Mouse (Mus musculus): Measurements from ENCODE around the gene Inpp4b. TPM values are rescaled to one million over a fixed set of nuclear protein-coding genes. Genes with fewer than 3 reads are reported as not detected.
"Not testable (repeated sequence)": the region's sequence is repeated elsewhere in the genome, so short reads cannot be mapped to it uniquely, and the experiment has no call there.

Inpp4b gene
- total RNA-seq, 2 experiments from 2014 or later, result 10.0 to 13.7 TPM

- intact Hi-C loops (cut with DNase I), result loop anchor here (2.0 to 10.0 kb wide), 3 partner anchors 547 to 964 kb away; no protein-coding TSS in a partner anchor
- DNase-seq (ENCODE audit: low spot score in 2 of 2), result peak; percentile 29 to 36
These were observed 686.5 kb downstream of the Inpp4b start for GRCm38 (mm10) chr8:82028896-82029295.

GRCm38 (mm10) chr8:82032035-82032434 is 689.7 kb downstream of the Inpp4b start:
- not testable (repeated sequence) for DNase-seq (ENCODE audit: low spot score in 2 of 2)
- intact Hi-C loops (cut with DNase I), result loop anchor here (5.0 kb wide), 2 partner anchors 655 to 710 kb away; no protein-coding TSS in a partner anchor

DNA sequence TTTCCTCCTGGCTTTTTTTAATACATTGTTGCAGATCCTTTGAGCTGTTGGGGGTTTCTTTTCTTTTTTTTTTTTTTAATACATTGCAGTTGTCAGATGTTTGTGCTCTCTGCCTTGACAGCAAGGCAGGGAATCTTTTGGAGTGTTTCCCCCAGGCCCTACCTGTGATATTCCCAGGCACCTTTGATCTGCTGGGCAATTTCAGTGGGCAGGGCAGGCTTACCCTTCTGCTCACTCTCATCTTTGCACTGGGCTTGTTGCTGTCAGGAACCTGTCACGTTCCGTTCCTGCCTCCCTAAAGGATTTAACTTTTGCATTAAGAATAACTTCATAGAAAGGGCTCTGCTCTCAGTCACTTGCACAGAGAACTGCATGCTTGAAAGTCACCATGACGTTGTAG is 711.7 kb downstream of the Inpp4b start:
- no peak for DNase-seq (ENCODE audit: low spot score in 2 of 2)
- intact Hi-C loops (cut with DNase I), result no loop called here

- DNase-seq (ENCODE audit: low spot score in 2 of 2), result peak; percentile 4 to 32
These were observed 725.3 kb downstream of the Inpp4b start for GRCm38 (mm10) chr8:82067619-82068018.

GRCm38 (mm10) chr8:82079267-82079666 is 736.9 kb downstream of the Inpp4b start:
- DNase-seq (ENCODE audit: low spot score in 2 of 2), result no peak
- intact Hi-C loops (cut with DNase I), result no loop called here

More at GRCm38 (mm10) chr8:82067619-82068018, 725.3 kb downstream of the Inpp4b start:
- intact Hi-C loops (cut with DNase I), result no loop called here

GRCm38 (mm10) chr8:82086631-82087030 is 744.3 kb downstream of the Inpp4b start:
- DNase-seq (ENCODE audit: low spot score in 2 of 2); intact Hi-C loops (cut with DNase I): not testable (repeated sequence)

GRCm38 (mm10) chr8:82090901-82091300 is 748.5 kb downstream of the Inpp4b start:
- DNase-seq (ENCODE audit: low spot score in 2 of 2), result no peak
- intact Hi-C loops (cut with DNase I), result no loop called here

GRCm38 (mm10) chr8:82093274-82093673 is 750.9 kb downstream of the Inpp4b start:
- intact Hi-C loops (cut with DNase I), result no loop called here
- DNase-seq (ENCODE audit: low spot score in 2 of 2), result no peak

GRCm38 (mm10) chr8:82104560-82104959 is 762.2 kb downstream of the Inpp4b start:
- intact Hi-C loops (cut with DNase I), result no loop called here
- DNase-seq (ENCODE audit: low spot score in 2 of 2), result peak in 1 of 2 experiments; percentile 2

DNA sequence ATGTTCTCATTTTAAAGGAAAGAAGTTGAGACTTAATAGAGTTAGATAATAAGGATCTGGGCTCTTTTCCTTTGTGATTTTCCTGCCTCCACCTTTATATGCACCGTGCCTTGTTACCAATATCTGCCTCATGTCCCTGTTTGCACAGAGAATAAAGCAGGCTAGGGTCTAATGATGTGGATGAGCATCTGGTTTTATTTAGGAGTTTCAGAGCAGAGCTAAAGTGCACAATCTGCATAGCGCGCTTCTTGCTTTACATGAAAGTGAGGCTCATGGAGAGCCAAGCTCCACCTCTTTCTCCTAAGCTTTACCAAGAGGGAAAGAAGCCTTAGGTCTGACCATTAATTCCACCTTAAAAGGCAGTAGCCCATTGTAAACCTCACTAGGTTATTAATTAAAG is 763.8 kb downstream of the Inpp4b start:
- intact Hi-C loops (cut with DNase I), result no loop called here
- DNase-seq (ENCODE audit: low spot score in 2 of 2), result no peak

DNA sequence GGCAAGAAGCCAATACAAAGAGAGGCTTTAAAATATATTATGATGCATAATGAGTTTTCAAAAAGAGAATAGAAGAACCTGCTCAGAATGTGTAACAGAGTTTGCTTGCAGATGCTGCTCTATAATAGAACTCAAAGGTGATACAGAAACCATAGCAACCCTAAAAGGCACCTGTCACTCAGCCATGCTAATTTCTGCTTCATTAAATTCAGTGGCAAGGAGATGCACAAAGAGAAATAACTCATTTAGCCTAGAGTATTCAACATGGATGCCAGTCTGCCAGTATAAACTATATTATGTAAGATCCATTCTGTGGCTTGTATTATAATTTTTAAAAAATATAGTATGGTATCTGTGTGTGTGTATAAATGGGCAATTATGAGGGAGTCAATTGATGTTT is 807.9 kb downstream of the Inpp4b start:
- intact Hi-C loops (cut with DNase I), result no loop called here
- no peak for DNase-seq (ENCODE audit: low spot score in 2 of 2)

- intact Hi-C loops (cut with DNase I), result no loop called here
- no peak for DNase-seq (ENCODE audit: low spot score in 2 of 2)
These were observed 815.6 kb downstream of the Inpp4b start for GRCm38 (mm10) chr8:82157928-82158327.
